Mouse (Mus musculus): ENCODE measurements around the gene Cldn9. TPM values are rescaled to one million over a fixed set of nuclear protein-coding genes. Genes with fewer than 3 reads are reported as not detected.

The Cldn9 gene
- polyA plus RNA-seq, 1 experiment from 2014 or later = 51.2 TPM

DNA sequence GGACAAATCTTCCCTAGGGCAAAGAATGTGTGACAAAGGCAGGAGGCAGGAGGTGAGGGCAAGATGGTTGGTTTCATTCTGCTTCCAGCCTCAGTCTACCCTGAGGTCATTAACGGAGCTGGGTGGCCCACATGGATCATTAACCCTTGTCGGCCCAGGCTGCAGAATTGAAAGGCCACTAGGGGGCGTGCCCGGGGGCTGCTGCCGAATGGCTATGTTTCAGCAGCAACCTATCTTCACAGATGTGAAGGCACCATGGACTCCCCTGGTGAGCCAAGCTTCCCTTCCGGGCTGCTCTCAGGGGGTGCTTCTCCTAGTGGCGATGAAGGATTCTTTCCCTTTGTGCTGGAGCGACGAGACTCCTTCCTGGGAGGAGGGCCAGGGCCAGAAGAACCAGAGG is 22.3 kb downstream of the Cldn9 start:
- Histone ChIP-seq H3K4me3 (replicated peaks) (no peak overlapping the region), H3K27me3 (peaks cover 53% of the 10 kb centered on the region), H3K4me2 (peak overlapping the region; percentile 59; the same call in 1 of the 2 replicates), H3K9ac (no peak overlapping the region), H3K27ac (no peak overlapping the region), H3K4me1 (peaks cover 16% of the 10 kb centered on the region), H3K36me3 (peaks cover 2% of the 10 kb centered on the region; the same call in 1 of the 2 replicates), H3K9me3 (replicated peaks) (no peaks in the 10 kb centered on the region)
- 3% methylated on average over 9 of the region's 9 CpGs for WGBS
- no peak for ATAC-seq (replicated peaks; ENCODE audit: low FRiP score)

DNA sequence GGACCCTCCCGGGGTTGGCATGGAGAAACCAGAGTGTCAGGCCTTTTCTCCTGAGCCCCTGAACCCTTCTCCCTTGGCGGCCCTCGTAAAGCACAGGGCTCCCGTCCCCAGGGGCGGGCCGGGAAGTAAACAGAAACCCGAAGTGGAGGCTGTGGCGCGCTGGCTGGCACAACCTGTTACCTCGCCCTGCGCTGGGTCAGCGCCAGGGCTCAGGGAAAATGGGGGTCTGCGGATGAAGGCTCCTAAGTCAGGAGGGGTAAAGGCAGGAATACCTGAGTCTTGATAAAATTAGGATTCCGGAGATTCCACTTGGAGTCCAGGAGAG is 23.0 kb downstream of the Cldn9 start:
- Histone ChIP-seq H3K9me3 (replicated peaks) (no peaks in the 10 kb centered on the region), H3K4me1 (peaks cover 16% of the 10 kb centered on the region), H3K4me3 (replicated peaks) (peak overlapping the region; percentile 41), H3K4me2 (peak overlapping the region; percentile 59), H3K9ac (no peak overlapping the region), H3K36me3 (no peaks in the 10 kb centered on the region), H3K27ac (no peak overlapping the region), H3K27me3 (peaks cover 53% of the 10 kb centered on the region)
- 1% methylated on average over 14 of the region's 14 CpGs for WGBS
- no peak for ATAC-seq (replicated peaks; ENCODE audit: low FRiP score)

DNA sequence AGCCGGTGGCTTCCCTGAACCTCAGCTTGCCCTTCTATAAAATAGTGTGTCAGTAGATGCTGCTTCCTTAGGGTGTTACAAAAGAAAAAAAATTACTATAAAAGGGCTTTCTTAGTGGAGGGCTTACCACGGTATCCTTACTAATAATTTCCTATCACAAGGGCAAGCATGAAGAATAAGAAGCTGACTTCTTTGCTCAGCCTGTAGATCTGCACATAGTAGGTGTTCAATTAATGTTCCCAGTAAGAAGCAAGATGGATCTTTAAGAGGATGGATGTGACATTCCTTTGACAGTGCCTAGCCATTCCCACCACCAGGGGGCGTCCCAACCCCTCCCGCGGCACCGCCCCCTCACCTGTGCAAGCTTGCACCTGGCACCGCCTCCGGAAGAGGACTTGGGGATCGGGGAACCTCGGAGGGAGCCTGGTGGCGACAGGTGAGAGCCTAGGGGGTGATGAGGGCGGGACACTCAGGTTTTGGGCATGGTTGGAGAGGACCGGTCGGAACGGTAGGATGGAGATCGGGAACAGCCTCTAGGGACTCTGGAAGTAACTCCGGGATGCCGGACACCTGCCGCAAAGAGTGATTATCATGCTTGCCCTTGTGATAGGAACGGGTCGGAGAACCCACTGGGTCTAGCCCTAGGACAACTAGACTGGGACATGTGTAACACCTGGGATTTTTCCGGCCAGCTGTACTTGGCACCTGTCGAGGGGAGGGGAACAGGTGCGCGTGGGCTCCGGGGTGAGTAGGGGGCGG is 23.5 kb downstream of the Cldn9 start, which contains the start of gene Bicdl2:
Gene Bicdl2 (plus strand): TSS at position 390 of the 759 bp plus-strand sequence.
- Histone ChIP-seq H3K9ac (no peak within 1 kb of the TSS), H3K4me3 (replicated peaks) (peak within 1 kb of the TSS; percentile 41), H3K27ac (no peak within 1 kb of the TSS), H3K4me1 (peaks cover 16% of the 10 kb centered on the region), H3K4me2 (peak within 1 kb of the TSS; percentile 59), H3K36me3 (no peaks in the 10 kb centered on the region), H3K27me3 (peaks cover 53% of the 10 kb centered on the region), H3K9me3 (replicated peaks) (no peaks in the 10 kb centered on the region)
- 4% methylated on average over 27 of the region's 27 CpGs for WGBS
- ATAC-seq (replicated peaks; ENCODE audit: low FRiP score) = peak; percentile 40; the same call in 1 of the 2 replicates

DNA sequence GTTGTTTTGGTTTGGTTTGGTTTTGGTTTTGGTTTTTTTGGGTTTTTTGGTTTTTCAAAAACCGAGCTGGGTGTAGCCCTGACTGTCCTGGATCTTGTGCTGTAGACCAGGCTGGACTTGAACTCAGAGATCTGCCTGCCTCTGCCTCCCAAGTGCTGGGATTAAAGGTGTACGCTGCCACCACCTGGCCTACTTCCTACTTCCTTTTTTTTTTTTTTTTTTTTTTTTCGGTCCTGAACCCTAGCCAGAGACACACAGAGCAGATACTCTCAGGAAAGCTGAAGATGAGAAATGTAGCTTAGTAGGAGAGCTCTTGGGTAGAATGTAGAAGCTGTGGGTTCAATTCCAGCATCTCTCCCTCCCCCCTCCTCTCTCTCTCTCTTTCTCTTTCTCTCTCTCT is 25.4 kb downstream of the Cldn9 start:
- H3K4me1 ChIP-seq = peaks cover 16% of the 10 kb centered on the region

DNA sequence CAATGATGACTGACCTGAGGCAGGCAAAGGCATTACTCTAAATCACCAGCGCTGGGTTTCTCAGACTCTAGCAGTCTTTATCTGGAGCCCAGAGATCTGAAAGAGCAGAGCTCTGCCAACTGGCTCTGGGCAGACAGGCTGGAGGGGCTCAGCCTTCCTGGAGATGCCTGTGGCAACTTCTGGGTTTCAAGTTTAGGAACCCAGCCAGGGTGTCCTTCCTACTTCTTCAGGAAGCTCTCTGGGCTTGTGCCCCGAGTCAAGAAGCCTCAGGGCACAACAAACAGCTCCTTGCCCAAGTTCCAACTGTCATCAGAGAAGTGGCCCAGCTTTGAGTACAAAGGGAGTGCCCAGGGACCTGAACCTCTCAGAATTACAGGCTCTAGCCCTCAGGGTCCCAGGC is 29.4 kb downstream of the Cldn9 start:
- H3K36me3 ChIP-seq = no peaks in the 10 kb centered on the region
- no peaks in the 10 kb centered on the region for H3K9me3 ChIP-seq (replicated peaks)
- H3K9ac ChIP-seq = no peak overlapping the region
- H3K4me1 ChIP-seq = no peaks in the 10 kb centered on the region
- 49% methylated on average over 2 of the region's 2 CpGs for WGBS
- no peak for ATAC-seq (replicated peaks; ENCODE audit: low FRiP score)
- peaks cover 12% of the 10 kb centered on the region for H3K27me3 ChIP-seq
- H3K4me2 ChIP-seq = no peak overlapping the region
- H3K4me3 ChIP-seq (replicated peaks) = no peak overlapping the region
- no peak overlapping the region for H3K27ac ChIP-seq

More for the DNA sequence above, 25.4 kb downstream of the Cldn9 start:
- H3K9me3 ChIP-seq (replicated peaks) = no peaks in the 10 kb centered on the region
- no peaks in the 10 kb centered on the region for H3K36me3 ChIP-seq
- H3K27ac ChIP-seq = no peak overlapping the region
- H3K9ac ChIP-seq = no peak overlapping the region
- H3K27me3 ChIP-seq = peaks cover 51% of the 10 kb centered on the region
- no peak overlapping the region for H3K4me2 ChIP-seq
- 83% methylated on average over 3 of the region's 3 CpGs for WGBS
- no peak for ATAC-seq (replicated peaks; ENCODE audit: low FRiP score)
- no peak overlapping the region for H3K4me3 ChIP-seq (replicated peaks)

DNA sequence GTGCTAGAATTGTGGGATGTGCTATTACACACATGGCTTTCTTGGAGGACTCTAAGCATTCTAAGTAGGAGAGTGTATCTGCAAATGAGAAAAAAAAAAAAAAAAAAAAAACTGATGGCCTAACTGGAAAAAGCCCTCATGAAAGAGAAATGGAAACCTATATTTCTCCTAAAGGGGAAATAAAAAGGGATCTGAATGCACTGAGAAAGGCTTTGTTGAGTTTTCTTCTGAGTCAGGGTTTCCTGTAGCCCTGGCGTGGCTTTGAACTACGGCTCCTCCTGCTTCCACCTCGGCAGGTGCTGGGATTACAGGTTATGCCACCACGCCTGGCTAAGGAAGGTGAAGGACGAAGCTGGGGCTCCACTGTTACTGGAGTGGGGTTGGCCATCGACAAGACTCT is 29.8 kb downstream of the Cldn9 start:
- peaks cover 8% of the 10 kb centered on the region; the same call in 1 of the 2 replicates for H3K27me3 ChIP-seq
- WGBS = 68% methylated on average over 6 of the region's 6 CpGs
- H3K36me3 ChIP-seq = no peaks in the 10 kb centered on the region
- no peak overlapping the region for H3K4me2 ChIP-seq
- H3K27ac ChIP-seq = no peak overlapping the region
- H3K9me3 ChIP-seq (replicated peaks) = no peaks in the 10 kb centered on the region
- ATAC-seq (replicated peaks; ENCODE audit: low FRiP score) = no peak
- H3K4me1 ChIP-seq = no peaks in the 10 kb centered on the region
- H3K9ac ChIP-seq = no peak overlapping the region
- H3K4me3 ChIP-seq (replicated peaks) = no peak overlapping the region

DNA sequence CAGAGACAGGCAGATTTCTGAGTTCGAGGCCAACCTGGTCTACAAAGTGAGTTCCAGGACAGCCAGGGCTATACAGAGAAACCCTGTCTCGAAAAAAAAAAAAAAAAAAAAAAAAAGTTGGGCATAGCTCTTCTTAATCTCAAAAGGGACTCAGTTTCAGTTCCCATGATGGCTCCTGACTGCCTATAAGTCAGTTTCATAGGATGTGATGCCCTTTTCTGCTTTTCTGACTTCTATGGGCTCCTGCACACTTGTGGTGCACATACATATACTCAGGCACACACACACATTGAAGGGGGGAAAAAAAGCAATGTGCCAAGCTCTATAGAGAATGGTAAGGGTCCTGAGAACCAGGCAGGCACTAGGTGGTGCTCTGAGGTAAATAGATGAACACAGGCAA is 30.5 kb downstream of the Cldn9 start:
- H3K4me1 ChIP-seq = no peaks in the 10 kb centered on the region
- no peak overlapping the region for H3K4me3 ChIP-seq (replicated peaks)
- no peak for ATAC-seq (replicated peaks; ENCODE audit: low FRiP score)
- WGBS = 79% methylated on average over 2 of the region's 2 CpGs
- H3K27me3 ChIP-seq = 0 out of 2 replicates have a peak, but pooled peaks cover 8% of the 10 kb centered on the region
- H3K9me3 ChIP-seq (replicated peaks) = no peaks in the 10 kb centered on the region
- no peak overlapping the region for H3K27ac ChIP-seq
- H3K36me3 ChIP-seq = no peaks in the 10 kb centered on the region
- H3K9ac ChIP-seq = no peak overlapping the region
- no peak overlapping the region for H3K4me2 ChIP-seq

DNA sequence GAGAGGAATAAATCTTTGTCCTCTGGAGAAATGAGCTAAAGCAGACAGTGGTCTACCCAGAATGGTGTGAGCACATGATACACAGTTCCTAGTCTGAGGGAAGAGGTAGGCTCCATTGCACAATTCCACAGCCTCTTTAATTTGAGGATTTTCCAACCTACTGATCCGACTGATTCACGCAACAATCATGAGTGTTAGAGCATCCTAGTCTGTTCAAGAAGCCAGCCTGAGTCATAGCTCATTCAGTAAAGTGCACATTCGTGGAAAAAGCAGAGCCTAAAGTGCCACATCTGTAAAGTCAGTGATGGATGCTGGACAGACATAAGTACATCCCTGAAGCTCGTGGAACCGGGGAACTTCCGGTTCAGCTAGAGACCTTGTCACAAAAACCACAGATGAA is 32.5 kb downstream of the Cldn9 start:
- 82% methylated on average over 6 of the region's 6 CpGs for WGBS
- H3K27me3 ChIP-seq = 0 out of 2 replicates have a peak, but pooled peaks cover 7% of the 10 kb centered on the region
- no peaks in the 10 kb centered on the region for H3K36me3 ChIP-seq
- no peaks in the 10 kb centered on the region for H3K4me1 ChIP-seq
- H3K4me2 ChIP-seq = no peak overlapping the region
- no peak for ATAC-seq (replicated peaks; ENCODE audit: low FRiP score)
- H3K9ac ChIP-seq = no peak overlapping the region
- H3K4me3 ChIP-seq (replicated peaks) = no peak overlapping the region
- H3K27ac ChIP-seq = no peak overlapping the region
- H3K9me3 ChIP-seq (replicated peaks) = no peaks in the 10 kb centered on the region

DNA sequence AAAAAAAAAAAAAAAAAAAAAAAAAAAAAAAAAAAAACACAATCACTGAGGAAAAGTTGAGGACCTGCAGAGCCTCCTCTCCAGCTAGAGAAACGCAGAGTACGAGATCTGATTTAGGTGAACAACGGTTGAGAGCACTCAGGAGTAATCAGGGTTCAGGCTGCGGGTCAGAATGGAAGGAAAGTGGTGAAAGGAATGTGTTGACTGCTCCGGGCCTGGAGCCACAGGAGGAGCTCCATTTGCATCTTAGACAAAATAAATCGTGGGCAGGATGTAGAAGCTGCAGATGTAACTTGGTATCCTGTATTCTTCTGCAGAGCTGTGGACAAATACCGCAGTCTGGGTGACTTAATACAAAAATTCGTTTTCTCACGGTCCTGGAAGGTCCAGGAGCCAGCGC is 37.9 kb downstream of the Cldn9 start:
- H3K4me1 ChIP-seq = peaks cover 14% of the 10 kb centered on the region
- H3K4me3 ChIP-seq (replicated peaks) = no peak overlapping the region
- H3K36me3 ChIP-seq = no peaks in the 10 kb centered on the region
- H3K27me3 ChIP-seq = peaks cover 30% of the 10 kb centered on the region
- H3K9me3 ChIP-seq (replicated peaks) = 0 out of 2 replicates have a peak, but pooled peaks cover 2% of the 10 kb centered on the region
- WGBS = 37% methylated on average over 10 of the region's 10 CpGs
- no peak for ATAC-seq (replicated peaks; ENCODE audit: low FRiP score)
- H3K27ac ChIP-seq = no peak overlapping the region
- H3K9ac ChIP-seq = no peak overlapping the region
- H3K4me2 ChIP-seq = no peak overlapping the region

DNA sequence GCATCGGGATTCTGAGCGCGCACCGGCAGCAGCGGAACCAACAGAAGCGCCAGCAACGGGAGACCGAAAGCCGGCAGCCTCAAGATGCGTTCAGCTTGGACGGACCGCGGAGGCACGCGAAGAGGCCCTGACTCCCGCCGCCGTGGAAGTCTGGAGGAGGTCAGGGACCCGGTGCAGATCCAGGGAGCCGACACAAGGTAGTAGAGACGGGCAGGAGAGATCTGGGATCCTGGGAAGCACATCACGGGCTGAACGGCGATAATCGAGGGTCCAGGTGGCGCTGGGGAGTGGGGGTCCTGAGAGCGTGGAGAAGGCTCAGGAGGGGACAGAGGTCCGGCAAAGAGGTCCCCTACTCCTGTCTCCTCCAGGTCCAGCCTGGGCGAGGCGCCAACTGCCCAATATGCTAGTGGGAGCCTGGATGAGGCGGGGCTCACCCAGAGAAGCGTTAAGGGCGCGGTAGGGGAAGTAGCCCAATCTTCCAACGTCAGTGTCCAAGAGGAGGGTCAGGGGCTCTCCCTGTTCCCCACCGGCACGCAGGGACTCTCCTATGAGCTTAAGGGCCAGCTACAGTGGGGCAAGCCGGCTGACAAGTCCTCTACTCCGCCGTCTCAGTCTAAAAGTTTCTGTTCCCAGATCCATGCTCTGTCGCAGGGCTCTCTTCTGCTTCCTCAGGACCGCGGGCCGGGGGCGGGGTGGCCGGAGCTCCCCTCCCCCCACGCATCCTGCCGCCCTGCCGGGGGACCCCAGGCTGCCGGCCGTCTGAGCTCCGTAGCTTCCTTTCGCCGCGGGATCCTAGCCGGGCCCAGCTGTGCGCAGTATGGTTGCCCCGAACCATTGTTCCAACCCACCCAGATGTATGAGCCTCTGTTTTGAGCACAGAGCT is 39.0 kb downstream of the Cldn9 start, which contains the start of gene Mmp25:
Gene Mmp25 (minus strand): TSS at position 665 of the 883 bp plus-strand sequence.
- H3K27ac ChIP-seq = no peak within 1 kb of the TSS
- H3K27me3 ChIP-seq = peaks cover 30% of the 10 kb centered on the region
- peak within 1 kb of the TSS; percentile 43 for H3K4me3 ChIP-seq (replicated peaks)
- peak within 1 kb of the TSS; percentile 8; the same call in 1 of the 2 replicates for H3K9ac ChIP-seq
- H3K36me3 ChIP-seq = no peaks in the 10 kb centered on the region
- H3K4me1 ChIP-seq = peaks cover 14% of the 10 kb centered on the region
- H3K9me3 ChIP-seq (replicated peaks) = 0 out of 2 replicates have a peak, but pooled peaks cover 2% of the 10 kb centered on the region
- H3K4me2 ChIP-seq = peak within 1 kb of the TSS; percentile 78
- WGBS = 0% methylated on average over 57 of the region's 58 CpGs
- ATAC-seq (replicated peaks; ENCODE audit: low FRiP score) = peak; percentile 62
